Mouse (Mus musculus) cortical plate, adult 2 months (tissue): ENCODE results near the gene Best1.

ENCODE experiments used
- CTCF ChIP-seq: fragments of 200-500 bp; IDR thresholded peaks from 2 replicates; pipeline ENCODE4 v1.5.1; 2011; ENCODE audit warnings: mild to moderate bottlenecking, control low read depth, low read length; ENCODE audit not compliant: insufficient read depth; ENCODE audit errors: extremely low read depth
- POLR2A ChIP-seq: fragments of 200-500 bp; IDR thresholded peaks from 2 replicates; pipeline ENCODE4 v1.6.1; 2011; ENCODE audit warnings: mild to moderate bottlenecking, low read length, control low read depth; ENCODE audit not compliant: insufficient read depth; ENCODE audit errors: extremely low read depth

GRCm38 (mm10) chr19:10023304-10023758, 21.9 kb upstream of the Best1 start:
- TF ChIP-seq CTCF, result no peak
- no peak for TF ChIP-seq POLR2A
